Mouse (Mus musculus) cerebellum, postnatal 14 days (tissue): ENCODE results near the gene Rnf4.

ENCODE experiments used
- DNase-seq, 2 experiments: peaks; one replicate each; pipeline ENCODE4 v3.0.0; 2021; ENCODE audit warnings: mixed read lengths in 2 of 2

The Rnf4 gene

DNA sequence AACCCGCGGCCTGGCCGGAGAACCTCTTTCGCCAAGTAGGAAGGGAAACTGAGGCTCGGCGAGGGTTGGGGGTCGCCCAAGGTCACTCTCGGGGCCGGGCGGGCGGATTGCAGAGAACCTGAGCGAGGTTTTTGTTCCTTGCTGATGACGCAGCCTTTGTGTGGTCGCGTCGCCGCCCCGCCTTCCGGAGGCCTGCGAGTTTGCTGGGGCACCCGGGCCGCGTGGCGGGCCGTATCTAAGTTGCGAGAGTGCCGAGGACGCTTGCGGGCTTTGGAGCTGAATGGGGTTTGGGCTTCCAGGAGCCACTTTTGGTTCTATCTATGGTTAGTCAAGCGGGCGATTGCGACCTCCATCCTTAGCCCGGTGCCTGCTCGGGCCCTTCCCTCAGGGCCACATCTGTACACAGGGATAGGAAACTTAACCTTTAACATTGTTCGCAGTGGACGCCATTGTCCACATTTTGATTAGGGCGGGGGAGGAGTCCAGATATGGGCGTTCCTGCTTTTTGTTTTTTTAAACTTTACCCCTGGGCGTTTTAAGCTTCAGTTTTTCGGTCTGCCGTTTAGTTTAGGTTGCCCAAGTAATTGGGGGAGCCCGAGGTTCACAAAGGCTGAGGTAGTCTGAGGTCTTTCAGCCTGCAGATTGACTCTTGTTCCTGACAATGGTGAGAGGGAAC is 824 bp downstream of the Rnf4 start:
- peak in 1 of 2 experiments; percentile 52 for DNase-seq

DNA sequence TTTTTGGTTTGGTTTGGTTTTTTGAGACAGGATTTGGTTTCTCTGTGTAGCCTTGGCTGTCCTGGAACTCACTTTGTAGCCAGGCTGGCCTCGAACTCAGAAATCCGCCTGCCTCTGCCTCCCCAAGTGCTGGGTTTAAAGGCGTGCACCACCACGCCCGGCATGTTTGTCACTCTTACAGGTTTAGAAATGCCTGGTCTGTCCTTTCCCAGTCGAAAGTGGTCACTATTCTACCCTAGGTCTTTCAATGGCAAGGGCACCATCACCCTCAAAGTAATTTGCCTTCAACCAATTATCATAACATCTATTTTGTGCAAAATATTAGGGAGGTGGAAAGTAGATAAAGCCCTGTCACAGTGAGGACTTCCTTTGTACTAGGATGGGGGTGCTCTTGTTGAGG is 4.2 kb downstream of the Rnf4 start:
- DNase-seq, result no peak

DNA sequence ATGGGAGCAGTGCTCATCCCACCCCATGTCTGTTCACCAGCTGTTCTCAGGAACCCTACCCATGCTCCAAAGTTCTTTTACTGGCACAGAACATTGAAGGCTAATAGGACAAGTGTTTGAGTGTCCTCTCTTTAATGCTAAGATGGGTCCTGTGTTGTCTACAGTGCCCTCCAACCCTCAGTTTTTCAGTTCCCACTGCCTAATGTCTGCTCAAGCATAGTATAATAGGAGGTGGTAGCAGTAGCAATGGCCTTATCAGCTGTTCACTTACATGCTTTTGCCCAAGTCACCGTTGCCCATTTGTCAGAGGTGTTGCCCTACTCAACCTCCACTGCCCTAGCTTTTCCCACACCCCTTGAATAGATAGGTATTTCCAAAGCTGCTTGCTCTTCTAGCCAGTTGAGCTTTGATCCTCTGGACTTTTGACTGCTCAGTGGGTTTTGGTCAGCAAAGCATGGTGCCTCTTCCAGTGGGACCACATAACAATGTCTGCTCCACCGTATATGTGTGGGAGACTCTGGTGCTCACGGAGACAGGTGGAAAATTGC is 16.1 kb downstream of the Rnf4 start:
- DNase-seq, result no peak

DNA sequence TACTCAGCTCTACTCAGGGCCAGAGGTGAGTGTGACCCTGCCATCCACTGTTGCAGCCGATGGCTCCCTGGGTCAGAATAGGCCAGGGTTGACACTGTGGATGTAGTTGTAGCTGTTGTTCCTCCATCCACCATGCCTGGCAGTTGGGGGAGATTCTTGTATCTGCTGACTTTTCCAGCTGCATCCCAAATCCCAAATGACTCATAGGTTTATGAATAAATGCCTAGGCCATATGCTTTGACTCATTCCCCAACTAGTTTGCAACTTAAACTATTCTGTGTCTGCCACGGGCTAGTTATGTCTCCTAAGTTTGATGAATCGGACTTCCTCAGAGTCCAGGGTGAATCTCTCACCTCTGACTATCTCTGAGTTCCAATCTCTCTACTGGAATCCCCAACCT is 24.2 kb downstream of the Rnf4 start:
- no peak for DNase-seq

DNA sequence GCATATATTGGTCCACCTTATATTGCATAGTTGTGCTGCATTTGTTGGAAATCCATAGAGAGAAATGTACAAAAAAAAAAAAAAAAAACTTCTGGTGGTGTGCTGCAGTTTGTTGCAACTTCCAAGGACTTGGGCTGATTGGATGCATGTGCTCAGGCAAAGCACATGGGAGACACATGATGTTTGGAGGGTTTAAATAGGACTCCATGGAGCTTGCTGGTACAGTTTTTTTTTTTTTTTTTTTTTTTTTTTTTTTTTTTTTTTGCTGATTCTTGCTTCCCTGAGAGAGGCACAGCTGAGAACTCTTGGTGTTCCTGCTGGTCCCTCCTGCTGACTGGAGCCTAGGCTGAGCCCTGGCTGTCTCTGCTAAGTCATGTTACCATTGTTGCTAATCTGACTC is 27.0 kb downstream of the Rnf4 start:
- no peak for DNase-seq

DNA sequence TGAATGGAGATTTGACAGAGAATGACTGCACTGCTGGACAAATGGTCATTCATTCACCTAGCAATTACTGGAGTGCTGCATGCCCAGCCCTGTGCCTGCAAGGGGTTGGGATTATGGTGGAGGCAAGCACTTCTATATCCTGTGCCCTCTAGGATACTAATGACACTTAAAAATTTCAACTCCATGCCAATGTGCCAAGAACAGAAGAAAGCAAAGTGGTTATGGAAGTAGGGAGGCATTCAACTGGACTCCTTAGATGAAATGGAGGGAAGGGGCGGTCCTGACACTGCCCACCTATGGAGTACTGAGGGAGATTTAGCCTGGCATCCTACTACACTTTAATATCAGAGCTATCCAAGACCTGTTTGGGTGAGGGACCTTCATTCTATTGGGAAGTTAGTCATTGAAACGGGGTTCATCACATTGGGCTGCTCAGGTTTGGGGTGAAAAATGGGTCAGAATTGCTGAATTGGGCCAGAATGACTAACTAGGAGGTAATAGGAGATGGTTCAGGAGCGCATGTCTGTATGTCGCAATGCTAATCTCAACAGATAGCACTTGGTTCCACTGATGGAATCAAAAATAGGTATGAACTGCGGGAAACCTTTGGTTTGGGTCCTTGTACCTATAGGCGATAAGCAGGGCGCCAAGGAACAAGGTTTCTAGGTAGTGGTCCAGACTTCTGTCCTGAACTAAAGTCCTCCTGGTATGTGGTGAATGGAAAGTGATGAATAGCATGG is 32.6 kb downstream of the Rnf4 start:
- DNase-seq, result peak in 1 of 2 experiments; percentile 14

DNA sequence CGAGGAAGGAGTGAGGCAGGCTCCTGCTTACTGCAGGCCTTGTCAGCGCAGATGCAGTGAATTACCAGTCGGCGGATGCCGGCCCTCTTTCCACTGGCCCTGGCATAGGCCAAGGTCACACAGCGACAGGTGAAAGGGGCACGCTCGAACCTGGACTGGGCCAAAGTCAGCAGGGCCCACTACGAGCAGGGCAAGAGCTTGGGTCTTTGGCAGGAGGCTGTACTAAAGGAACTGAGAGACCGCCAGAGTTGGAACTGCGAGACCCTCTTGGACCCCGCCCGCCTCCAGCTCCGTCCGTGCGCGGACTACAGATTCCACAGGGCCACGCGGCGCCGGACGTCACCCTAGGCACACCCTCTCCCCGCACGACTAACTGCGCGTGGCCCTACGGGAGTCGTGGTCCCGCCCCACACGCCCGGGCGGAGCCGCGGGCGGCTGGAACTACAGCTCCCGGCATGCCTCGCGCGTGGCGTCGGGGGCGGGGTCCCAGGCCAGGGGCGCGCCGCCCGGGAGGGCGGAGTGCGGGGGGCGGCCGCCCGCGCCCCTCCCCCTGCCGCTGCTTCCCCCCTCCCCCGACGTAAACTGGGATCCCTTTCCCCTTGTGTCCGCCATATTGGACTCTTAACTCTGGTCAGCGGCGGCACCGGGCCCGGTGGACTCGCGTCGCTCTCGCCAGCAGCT is 33.4 kb downstream of the Rnf4 start, which contains the start of gene Fam193a:
Gene Fam193a (plus strand): TSS at position 593 of the 681 bp plus-strand sequence.
- peak; percentile 98 to 99 for DNase-seq

DNA sequence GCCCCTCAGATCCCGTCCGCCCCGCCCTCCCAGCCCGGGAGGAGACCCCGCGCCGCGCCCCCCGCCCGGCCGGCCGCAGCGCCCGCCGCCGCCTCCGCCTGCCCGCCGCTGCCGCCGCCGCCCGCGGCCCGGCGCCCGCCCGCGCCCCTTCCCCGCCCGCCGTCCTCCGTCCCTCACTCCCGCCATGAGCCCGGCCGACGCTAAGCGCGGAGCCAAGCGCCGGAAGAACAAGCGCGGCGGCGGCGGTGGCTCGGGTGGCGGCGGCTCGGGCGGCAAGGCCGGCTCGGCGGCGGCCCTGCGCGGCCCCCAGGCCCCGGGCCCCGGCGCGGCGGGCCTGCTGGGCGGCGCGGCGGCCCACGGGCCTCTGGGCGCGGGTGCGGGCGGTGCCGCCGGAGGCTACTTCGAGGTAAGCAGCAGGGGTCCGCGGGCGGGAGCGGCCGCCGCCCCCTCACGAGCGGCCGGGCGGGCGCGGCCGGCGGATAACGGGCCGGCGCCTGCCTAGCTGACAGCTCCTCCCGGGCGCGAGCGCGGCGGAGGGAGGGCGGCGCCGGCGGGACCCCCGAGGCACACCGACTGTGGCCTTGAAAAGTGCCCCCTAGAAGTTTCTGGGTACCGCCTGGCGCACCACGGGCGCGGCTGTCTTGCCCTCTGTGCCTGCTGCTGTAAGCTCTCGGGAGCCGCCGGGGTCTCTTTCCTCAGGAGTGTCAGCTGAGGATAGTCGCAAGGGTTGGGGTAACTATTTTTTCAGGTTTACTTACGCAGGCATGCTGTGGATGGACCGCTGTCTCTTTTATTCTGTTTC is 34.1 kb downstream of the Rnf4 start:
- peak; percentile 67 to 68 for DNase-seq

DNA sequence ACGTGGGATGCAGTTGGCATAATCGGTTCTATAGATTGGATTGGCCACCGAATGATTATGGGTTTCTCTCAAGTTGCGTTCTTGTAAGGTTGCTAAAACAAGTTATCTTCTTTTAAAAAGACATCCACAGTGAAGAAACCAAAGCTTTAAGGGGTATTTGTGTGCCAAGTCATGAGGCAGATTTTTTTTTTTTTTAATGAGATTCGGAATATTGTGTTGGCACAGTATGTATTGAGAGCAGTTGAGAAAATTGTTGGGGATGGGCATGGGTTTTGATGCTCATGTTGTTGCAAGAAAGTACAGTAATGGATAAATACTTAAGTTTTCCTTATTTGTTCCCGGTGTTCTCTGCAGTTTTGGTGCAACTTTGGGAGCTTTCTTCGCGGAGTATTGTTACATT is 34.8 kb downstream of the Rnf4 start:
- no peak for DNase-seq

DNA sequence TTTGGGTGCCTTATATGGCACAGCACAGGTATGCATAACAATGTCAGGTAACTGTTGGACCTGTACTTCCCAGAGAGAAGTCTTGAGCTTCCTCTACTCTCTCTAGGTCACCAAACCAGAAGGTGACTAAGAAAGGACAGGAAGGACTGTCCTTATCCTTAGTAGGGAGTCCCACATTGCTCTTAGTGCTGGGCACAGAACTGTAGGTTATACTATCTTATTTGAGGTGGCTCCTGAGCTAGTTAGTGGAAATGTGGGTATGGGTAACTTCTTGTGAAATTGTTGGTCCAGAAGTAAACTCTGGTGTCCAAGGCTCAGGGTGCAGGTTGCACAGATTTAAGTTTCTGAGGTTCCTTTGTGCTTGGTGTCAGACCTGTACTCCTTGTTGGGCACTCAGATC is 36.1 kb downstream of the Rnf4 start:
- DNase-seq, result no peak

DNA sequence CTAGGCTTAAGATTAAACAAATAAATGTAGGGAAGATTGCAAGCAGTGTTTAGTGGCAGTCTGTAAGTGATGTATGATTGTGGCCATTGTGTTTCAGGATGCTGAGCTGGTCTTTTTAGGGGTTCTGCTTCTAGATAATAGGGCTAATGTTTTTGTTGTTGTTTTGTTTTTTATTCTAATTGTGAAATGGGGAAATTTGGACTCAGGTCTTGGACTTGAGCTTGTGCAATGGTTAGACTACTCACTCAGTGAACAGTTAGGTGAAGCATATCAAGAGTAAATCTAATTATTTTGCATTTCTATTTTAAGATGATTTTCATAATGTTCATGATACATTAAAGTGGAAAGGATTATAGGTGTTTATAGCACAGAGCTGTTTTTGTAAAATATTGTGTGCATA is 36.5 kb downstream of the Rnf4 start:
- no peak for DNase-seq

DNA sequence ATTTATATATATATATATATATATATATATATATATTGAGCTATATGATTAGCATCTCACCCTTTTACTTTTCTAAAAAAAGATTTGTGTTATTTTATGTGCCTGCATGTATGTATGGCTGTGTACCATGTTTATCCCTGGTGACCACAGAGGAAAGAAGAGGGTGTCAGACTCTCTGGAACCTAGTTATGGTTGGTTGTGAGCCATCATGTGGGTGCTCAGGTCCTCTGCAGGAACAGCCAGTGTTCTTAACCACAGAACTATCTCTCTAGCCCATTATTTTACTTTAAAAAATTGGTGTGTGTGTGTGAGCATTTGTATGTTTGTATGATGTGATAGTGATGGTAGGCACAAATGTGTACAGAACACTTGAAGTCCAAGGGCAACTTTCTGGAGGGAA is 42.7 kb downstream of the Rnf4 start:
- no peak for DNase-seq

DNA sequence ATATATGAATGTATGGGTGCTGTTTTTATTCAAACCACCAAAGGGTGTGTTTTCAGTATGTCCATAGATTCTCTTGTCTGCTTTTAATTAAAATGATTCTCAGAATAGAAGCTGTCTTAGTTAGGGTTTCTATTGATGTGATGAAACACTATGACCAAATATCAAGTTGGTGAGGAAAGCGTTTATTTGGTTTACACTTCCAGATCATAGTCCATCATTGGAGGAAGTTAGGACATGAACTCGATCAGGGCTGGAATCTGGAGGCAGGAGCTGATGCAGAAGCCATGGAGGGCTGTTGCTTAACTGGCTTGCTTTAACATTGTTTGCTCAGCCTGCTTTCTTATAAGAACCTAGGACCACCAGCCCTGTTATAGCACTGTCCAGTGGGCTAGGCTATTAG is 45.6 kb downstream of the Rnf4 start:
- DNase-seq, result no peak

DNA sequence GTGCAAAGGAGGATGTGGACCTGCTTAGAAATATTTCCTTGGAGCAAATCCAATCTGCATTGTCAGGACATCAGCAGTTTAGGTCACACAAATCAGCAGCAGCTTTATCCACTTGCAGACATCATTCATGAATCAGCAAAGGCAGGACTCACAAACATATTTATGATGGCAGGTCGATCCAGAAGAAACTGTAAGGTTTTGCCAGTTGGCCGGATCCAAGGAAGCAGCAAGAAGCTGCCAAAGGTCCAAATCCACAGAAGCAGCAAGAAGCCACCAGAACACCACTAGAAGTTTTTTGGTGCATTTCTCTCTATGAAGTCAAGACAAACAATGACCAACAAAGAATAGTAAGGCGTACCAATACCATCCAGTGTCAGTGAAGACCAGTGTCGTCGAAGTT is 49.5 kb downstream of the Rnf4 start:
- peak; percentile 25 to 34 for DNase-seq

DNA sequence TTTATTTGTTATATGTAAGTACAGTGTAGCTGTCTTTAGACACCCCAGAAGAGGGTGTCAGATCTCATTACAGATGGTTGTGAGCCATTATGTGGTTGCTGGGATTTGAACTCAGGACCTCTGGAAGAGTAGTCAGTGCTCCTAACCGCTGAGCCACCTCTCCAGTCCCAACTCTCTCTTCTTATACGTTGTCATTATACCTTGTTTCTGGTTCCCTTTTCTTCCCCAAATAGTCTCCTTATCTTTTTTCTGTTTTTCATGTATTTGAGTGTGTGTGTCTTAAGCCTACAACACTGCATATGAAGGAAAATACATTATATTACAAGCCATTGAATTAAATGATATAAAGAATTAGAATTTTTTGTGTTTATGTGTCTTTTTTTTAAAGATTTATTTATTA is 50.7 kb downstream of the Rnf4 start:
- DNase-seq, result no peak

DNA sequence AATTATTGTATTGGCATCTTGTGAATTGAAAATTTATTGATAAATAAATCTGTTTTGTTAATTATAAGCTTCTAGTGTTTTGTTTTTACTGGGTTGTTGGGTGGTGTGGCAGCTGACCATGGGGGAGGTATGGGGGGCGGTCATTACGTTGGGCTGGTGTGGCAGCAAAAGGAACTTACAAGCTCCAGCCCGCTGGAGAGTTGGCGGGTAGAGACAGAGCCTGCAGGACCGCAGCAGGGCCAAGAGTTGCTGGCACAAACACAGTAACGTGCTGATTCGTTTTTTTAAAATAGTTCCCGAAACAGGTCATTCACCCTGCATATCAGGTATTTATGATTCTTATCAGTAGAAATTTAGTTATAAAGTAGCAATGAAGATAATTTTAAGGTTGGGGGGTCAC is 57.2 kb downstream of the Rnf4 start:
- DNase-seq, result peak; percentile 9 to 33

DNA sequence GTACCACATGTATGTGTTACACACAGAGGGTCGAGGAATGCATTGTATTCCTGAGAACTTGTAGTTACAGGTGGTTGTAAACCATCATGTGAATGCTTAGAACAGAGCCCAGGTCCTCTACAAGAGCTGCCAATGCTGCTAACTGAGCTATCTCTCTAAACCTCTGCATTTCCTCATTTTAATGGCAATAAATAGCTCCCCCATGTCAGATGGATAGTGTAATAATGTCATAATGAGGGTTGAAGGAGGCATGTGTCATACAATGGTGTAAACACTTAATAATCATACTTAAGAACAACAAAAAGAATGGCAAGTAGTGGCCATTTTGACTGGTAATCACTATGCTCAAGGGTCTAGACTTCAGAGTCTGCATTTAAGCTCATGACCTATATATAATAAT is 59.3 kb downstream of the Rnf4 start:
- no peak for DNase-seq

DNA sequence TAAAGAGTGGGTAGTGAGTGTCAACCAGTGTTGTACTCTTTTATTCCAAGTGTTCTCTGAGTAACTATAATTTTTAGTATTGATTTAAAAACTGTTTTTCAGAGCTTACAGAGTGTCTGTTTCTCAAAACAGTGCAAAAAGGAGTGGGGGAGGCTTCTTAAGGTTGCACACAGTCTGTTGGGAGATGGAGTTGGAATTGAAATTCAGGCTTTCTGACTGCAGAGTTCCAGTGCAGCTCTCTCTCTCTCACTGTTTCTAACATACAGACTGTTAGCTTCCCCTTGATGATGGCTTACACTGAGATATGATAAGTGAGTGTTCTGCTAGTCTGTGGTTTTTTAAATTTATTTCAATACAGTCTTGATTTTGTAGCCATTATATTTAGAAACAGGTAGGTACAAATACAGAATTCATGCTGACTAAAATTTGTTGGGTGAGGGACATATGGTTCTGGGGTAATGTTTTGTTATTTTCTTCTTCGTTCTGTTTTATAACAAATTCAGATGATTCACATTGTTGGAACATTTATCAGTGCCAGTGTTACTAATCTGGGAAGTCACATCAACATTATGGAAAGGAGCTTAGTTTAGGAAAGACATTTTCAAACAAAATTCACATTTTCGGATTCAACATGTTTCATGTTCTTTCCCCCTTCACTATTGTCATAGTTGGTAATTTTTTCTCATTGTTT is 59.9 kb downstream of the Rnf4 start:
- no peak for DNase-seq

DNA sequence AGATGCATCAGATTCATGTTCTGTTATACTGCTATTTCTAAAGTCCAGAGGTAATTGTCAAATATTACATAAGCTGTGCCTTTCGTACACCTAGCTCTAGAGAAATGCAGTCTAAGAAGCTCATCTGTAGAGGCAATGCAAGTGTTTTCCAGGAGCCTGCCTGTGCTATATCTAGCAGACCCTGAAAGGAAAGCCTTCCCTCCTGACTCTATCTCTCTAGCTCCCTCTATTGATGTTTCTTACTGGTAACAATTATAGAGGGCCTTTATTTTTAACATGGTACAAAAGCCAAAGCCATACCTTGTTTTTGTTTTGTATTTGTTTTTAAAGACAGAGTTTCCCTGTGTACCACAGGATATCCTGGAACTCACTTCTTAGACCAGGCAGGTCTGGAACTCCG is 61.8 kb downstream of the Rnf4 start:
- DNase-seq, result no peak

DNA sequence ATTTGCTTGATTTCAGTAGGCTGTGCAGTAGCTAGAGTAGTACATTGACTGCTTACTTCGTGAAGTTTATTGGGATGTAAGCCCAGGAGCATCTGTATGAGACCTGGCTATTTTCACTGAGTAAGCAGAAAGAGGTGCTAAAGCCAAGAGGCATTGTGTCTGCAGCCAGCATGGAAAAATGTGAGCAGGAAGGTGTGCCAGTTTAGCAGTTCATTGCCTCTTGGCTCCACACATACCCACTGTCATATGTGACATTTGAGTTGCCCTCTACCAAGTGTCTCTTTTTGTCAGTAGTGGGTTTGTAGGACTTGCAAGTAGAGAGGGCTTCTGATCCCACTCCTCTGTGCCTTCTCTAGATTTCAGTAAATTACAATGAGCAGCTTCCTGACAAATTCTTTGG is 62.2 kb downstream of the Rnf4 start:
- peak in 1 of 2 experiments; percentile 39 for DNase-seq
